Mouse (Mus musculus) heart, postnatal 0 days (tissue): Measurements from ENCODE around the gene Nudt8. TPM values are rescaled to one million over a fixed set of nuclear protein-coding genes. Genes with fewer than 3 reads are reported as not detected.
"Not testable (repeated sequence)": the region's sequence is repeated elsewhere in the genome, so short reads cannot be mapped to it uniquely, and the experiment has no call there.

Experiments
- ATAC-seq: fragments of 200-750 bp; cut with Nextera tagmentation; 2 replicates; pipeline ENCODE4 v1.8.0; 2017; ENCODE audit warnings: low read depth, moderate number of reproducible peaks, moderate library complexity; ENCODE audit not compliant: insufficient read depth
- DNase-seq: peaks from one replicate; pipeline ENCODE4 v3.0.0-alpha.2; 2016; ENCODE audit warnings: low spot score
- H3K27ac ChIP-seq: fragments of 300-500 bp; sonication (generic); 2 replicates; pipeline ENCODE4 v1.5.1; 2014; ENCODE audit warnings: low read depth, mild to moderate bottlenecking
- H3K27me3 ChIP-seq: fragments of 300-500 bp; sonication (generic); 2 replicates; pipeline ENCODE4 v1.6.1; 2014; ENCODE audit warnings: low read length, mixed read lengths; ENCODE audit not compliant: control insufficient read depth, insufficient read depth
- H3K36me3 ChIP-seq: fragments of 300-500 bp; sonication (generic); replicated peaks from 2 replicates; pipeline ENCODE4 v1.6.1; 2014; ENCODE audit warnings: low read length, mixed read lengths; ENCODE audit not compliant: control insufficient read depth, insufficient read depth
- H3K4me1 ChIP-seq: fragments of 300-500 bp; sonication (generic); 2 replicates; pipeline ENCODE4 v1.6.1; 2014; ENCODE audit warnings: antibody characterized with exemption; ENCODE audit not compliant: control insufficient read depth, insufficient read depth
- H3K4me2 ChIP-seq: fragments of 300-500 bp; sonication (generic); 2 replicates; pipeline ENCODE4 v1.6.1; 2014; ENCODE audit warnings: low read depth, mild to moderate bottlenecking, low read length, moderate library complexity
- H3K4me3 ChIP-seq: fragments of 300-500 bp; sonication (generic); 2 replicates; pipeline ENCODE4 v1.5.1; 2014; ENCODE audit warnings: low read depth, low read length
- H3K9ac ChIP-seq: fragments of 300-500 bp; sonication (generic); replicated peaks from 2 replicates; pipeline ENCODE4 v1.6.1; 2014; ENCODE audit warnings: low read depth, low read length, mixed read lengths
- H3K9me3 ChIP-seq: fragments of 300-500 bp; sonication (generic); replicated peaks from 2 replicates; pipeline ENCODE4 v1.6.1; 2016; ENCODE audit warnings: low read length; ENCODE audit not compliant: control insufficient read depth
- CTCF ChIP-seq: IDR thresholded peaks from 2 replicates; pipeline ENCODE4 v1.5.1; 2016; ENCODE audit warnings: antibody characterized with exemption, control low read depth, low read depth
- EP300 ChIP-seq: IDR thresholded peaks from 2 replicates; pipeline ENCODE4 v1.6.1; 2016; ENCODE audit warnings: antibody characterized with exemption, low read depth
- WGBS: fragments of 180-500 bp; shearing (Covaris S2); extraction: QIAGEN DNeasy Blood & Tissue Kit; methylation state at CpG from one replicate; pipeline ENCODE4 v1.1.7; 2014; 5-methylcytosine and 5-hydroxymethylcytosine counted together
- polyA plus RNA-seq: library from polyadenylated mRNA; unstranded; fragments of >200 nt; fragmentation: Nextera tagmentation; extraction: Ambion mirVana; gene quantifications from 2 replicates; pipeline ENCODE4 v1.2.1, GENCODE M21; 2015
- total RNA-seq: library from RNA; depleted of rRNA; stranded (reverse); fragments of >200 nt; gene quantifications from 2 replicates; pipeline ENCODE4 v1.2.3, GENCODE M21; 2014; ENCODE audit warnings: low replicate concordance

The Nudt8 gene
- total and polyA plus RNA-seq, 2 experiments from 2014 or later, result 131 to 175 TPM

GRCm38 (mm10) chr19:4033298-4033697, 32.9 kb downstream of the Nudt8 start:
- 65% methylated on average over 3 of the region's 3 CpGs for WGBS
- no peak overlapping the region for H3K4me2 ChIP-seq
- ATAC-seq, result no peak
- H3K27ac ChIP-seq, result no peak overlapping the region
- no peak for TF ChIP-seq EP300
- no peak for TF ChIP-seq CTCF
- H3K27me3 ChIP-seq, result no peaks in the 10 kb centered on the region
- no peak overlapping the region for H3K9ac ChIP-seq
- DNase-seq, result no peak
- 0 out of 2 replicates have a peak, but pooled peaks cover 6% of the 10 kb centered on the region for H3K36me3 ChIP-seq
- H3K9me3 ChIP-seq, result no peaks in the 10 kb centered on the region
- peaks cover 6% of the 10 kb centered on the region for H3K4me1 ChIP-seq
- no peak overlapping the region for H3K4me3 ChIP-seq

DNA sequence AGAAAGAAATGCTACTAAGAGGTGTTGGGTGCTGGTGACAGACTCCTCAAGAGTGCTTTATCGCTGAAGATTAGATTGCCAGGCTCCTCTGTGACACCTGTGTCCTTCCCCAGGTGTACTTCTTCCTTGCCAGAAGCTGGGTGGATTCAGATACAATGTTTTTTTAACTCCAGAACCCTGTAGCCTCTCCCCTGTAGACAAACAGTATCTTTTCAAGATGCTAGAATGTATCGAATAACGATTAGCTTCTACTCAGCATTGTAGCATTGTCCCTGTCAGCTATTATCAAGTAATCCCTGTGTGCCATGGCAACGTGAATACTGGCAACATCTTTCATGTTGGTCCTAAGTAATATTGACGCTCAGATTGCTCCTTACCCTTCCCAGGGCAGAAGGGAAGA, 33.4 kb downstream of the Nudt8 start:
- H3K4me1 ChIP-seq, result peaks cover 8% of the 10 kb centered on the region
- H3K9me3 ChIP-seq, result no peaks in the 10 kb centered on the region
- ATAC-seq, result no peak
- DNase-seq, result no peak
- H3K27me3 ChIP-seq, result no peaks in the 10 kb centered on the region
- H3K36me3 ChIP-seq, result 0 out of 2 replicates have a peak, but pooled peaks cover 6% of the 10 kb centered on the region
- H3K27ac ChIP-seq, result no peak overlapping the region
- H3K4me3 ChIP-seq, result no peak overlapping the region
- H3K4me2 ChIP-seq, result no peak overlapping the region
- 64% methylated on average over 5 of the region's 5 CpGs for WGBS
- H3K9ac ChIP-seq, result no peak overlapping the region
- TF ChIP-seq CTCF (no peak), EP300 (no peak)

DNA sequence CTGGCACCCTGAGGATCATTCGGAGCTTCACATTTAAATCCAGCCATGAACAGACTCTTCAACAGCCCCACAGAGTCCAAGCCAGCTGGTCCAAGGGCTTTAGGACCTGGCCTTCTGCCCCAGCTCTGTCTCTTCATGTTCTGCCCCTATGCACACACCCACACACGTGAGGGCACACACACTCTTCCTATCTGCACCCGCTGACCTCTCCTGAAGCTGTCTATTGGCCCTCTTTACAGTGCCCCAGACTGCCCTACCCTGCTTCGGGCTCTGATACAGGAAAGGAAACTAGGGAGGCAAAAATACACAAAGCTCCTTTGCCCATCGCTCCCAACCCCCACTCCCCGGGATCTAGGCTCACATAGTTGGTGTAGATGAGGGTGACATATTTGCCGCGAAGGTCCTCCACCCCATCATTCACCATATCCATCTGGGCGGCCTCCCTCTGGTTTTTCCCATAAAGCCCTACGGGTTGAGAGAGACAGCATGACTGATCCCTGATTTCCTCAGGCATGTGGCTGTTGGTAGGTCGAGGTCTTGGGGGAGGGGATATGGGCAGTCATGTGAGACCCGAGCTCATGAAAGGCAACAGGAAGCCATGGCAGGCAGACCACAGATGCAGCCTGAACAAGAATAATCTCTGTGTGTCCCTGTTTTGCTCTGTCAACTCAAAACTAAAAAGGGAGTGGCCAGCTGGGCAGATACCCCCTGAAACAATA, 36.1 kb downstream of the Nudt8 start:
- Histone ChIP-seq H3K9me3 (no peaks in the 10 kb centered on the region), H3K27me3 (no peaks in the 10 kb centered on the region), H3K4me2 (no peak overlapping the region), H3K4me3 (no peak overlapping the region), H3K9ac (no peak overlapping the region), H3K27ac (no peak overlapping the region), H3K4me1 (peaks cover 8% of the 10 kb centered on the region), H3K36me3 (0 out of 2 replicates have a peak, but pooled peaks cover 6% of the 10 kb centered on the region)
- TF ChIP-seq CTCF (no peak), EP300 (no peak)
- no peak for ATAC-seq
- no peak for DNase-seq
- WGBS, result 73% methylated on average over 12 of the region's 12 CpGs

- Histone ChIP-seq H3K9ac (peak overlapping the region; percentile 71), H3K4me2 (peak overlapping the region; percentile 84), H3K27ac (peak overlapping the region; percentile 58), H3K4me3 (peak overlapping the region; percentile 63)
- not testable (repeated sequence) for ATAC-seq, H3K4me1 ChIP-seq, H3K9me3 ChIP-seq, H3K27me3 ChIP-seq, DNase-seq, H3K36me3 ChIP-seq
- 21% methylated on average over 7 of the region's 8 CpGs for WGBS
Observed at GRCm38 (mm10) chr19:4037154-4037787, 36.9 kb downstream of the Nudt8 start.

GRCm38 (mm10) chr19:4037788-4038232, 37.4 kb downstream of the Nudt8 start, which contains the start of gene Gstp1:
TSS of gene Gstp1 (minus strand) at chr19:4037985.
- peak within 1 kb of the TSS; percentile 71 for H3K9ac ChIP-seq
- TF ChIP-seq CTCF (peak; percentile 24), EP300 (no peak)
- H3K36me3 ChIP-seq, result 0 out of 2 replicates have a peak, but pooled peaks cover 6% of the 10 kb centered on the region
- H3K27me3 ChIP-seq, result no peaks in the 10 kb centered on the region
- peaks cover 8% of the 10 kb centered on the region for H3K4me1 ChIP-seq
- H3K4me3 ChIP-seq, result peak within 1 kb of the TSS; percentile 63
- peak within 1 kb of the TSS; percentile 58 for H3K27ac ChIP-seq
- peak; percentile 88 for DNase-seq
- under 1% methylated on average over 26 of the region's 26 CpGs for WGBS
- peak; percentile 90 for ATAC-seq
- H3K9me3 ChIP-seq, result no peaks in the 10 kb centered on the region
- peak within 1 kb of the TSS; percentile 84 for H3K4me2 ChIP-seq

GRCm38 (mm10) chr19:4040941-4041340, 40.6 kb downstream of the Nudt8 start:
- not testable (repeated sequence) for H3K9ac ChIP-seq, H3K4me1 ChIP-seq, H3K9me3 ChIP-seq, DNase-seq, H3K4me2 ChIP-seq, H3K27me3 ChIP-seq, H3K27ac ChIP-seq, H3K36me3 ChIP-seq, ATAC-seq, H3K4me3 ChIP-seq
- WGBS, result 82% methylated on average over 5 of the region's 5 CpGs

DNA sequence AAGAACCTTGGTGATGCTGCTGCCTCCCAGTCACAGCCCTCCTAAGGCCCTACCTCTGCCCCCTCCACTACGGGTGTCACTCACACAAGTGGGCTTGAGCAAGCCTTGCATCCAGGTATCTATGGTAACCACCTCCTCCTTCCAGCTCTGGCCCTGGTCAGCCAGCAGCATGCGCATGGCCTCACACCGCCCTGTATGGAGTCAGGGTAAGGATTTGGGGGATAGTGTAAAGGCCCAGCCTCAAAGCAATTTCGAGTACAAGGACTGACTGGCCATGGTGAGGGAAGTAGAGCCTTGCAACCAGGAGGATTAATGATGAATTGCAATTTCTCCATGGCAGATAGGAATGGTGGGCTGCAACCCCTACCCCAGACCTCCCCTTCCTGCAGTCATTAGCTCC, 41.1 kb downstream of the Nudt8 start:
- not testable (repeated sequence) for H3K27me3 ChIP-seq, H3K4me2 ChIP-seq, H3K4me3 ChIP-seq, H3K4me1 ChIP-seq, H3K9me3 ChIP-seq, DNase-seq, H3K36me3 ChIP-seq, H3K27ac ChIP-seq, ATAC-seq, H3K9ac ChIP-seq
- WGBS, result 95% methylated on average over 3 of the region's 4 CpGs
